Mouse (Mus musculus) megakaryocyte, embryonic 14.5 days (primary cell): ENCODE results near the gene Cd2.

ENCODE experiments used
- FLI1 ChIP-seq: IDR thresholded peaks from 2 replicates; pipeline ENCODE4 v1.6.1; 2012; ENCODE audit warnings: low read length, inconsistent platforms, mixed read lengths
- GATA1 ChIP-seq: IDR thresholded peaks from 3 replicates; pipeline ENCODE4 v1.6.1; 2012; ENCODE audit warnings: mixed read lengths, low read length, inconsistent platforms, borderline replicate concordance

- no peak for TF ChIP-seq FLI1
- no peak for TF ChIP-seq GATA1
Observed at GRCm38 (mm10) chr3:101272166-101272565, 15.6 kb downstream of the Cd2 start.
